Mouse (Mus musculus) CH12.LX (cell line): ENCODE data around the gene Hps6.

Source experiments
- CHD1 ChIP-seq: IDR thresholded peaks from 2 replicates; pipeline ENCODE4 v1.6.1; 2012; ENCODE audit warnings: low read depth, low read length, improper control_type of control experiment, inconsistent platforms
- CTCF ChIP-seq, 2 experiments: IDR thresholded peaks in 1 of 2; conservative IDR thresholded peaks in 1 of 2; 2 replicates each; pipeline ENCODE4 v1.5.1; 2011 to 2012; ENCODE audit warnings: low read depth in 2 of 2, low read length in 2 of 2, improper control_type of control experiment in 1 of 2, inconsistent platforms in 1 of 2, mild to moderate bottlenecking in 1 of 2, moderate library complexity in 1 of 2
- IRF4 ChIP-seq: IDR thresholded peaks from 2 replicates; pipeline ENCODE4 v1.6.1; 2014; ENCODE audit warnings: low read depth, mild to moderate bottlenecking, inconsistent platforms, low read length, improper control_type of control experiment
- MEF2A ChIP-seq: IDR thresholded peaks from 2 replicates; pipeline ENCODE4 v1.6.1; 2014; ENCODE audit warnings: low read depth, mild to moderate bottlenecking, inconsistent platforms, low read length, improper control_type of control experiment, borderline replicate concordance
- POLR2A ChIP-seq: IDR thresholded peaks from 2 replicates; pipeline ENCODE4 v1.6.1; 2011; ENCODE audit warnings: low read depth, mild to moderate bottlenecking, improper control_type of control experiment, low read length
- RAD21 ChIP-seq: IDR thresholded peaks from 2 replicates; pipeline ENCODE4 v1.6.1; 2011; ENCODE audit warnings: low read depth, mild to moderate bottlenecking, low read length, improper control_type of control experiment, moderate library complexity

DNA sequence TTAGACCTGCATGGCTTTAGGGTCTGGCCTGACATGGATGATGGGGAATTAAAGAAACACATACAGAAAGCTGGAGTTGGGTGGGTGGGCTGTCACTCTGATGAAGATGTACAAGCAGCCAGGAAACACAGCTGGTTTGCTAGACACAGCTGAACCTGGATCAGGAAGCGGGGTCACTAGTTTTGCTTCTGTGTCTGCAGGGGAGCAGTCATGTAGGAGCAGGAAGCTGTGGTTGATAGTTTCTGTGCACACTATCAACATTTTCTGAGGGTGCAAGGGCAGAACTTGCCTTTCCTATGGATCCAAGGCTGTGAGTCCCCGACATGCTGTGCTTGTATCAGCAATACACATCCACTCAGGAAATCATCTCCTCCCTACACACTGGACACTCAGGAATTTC lies 47.2 kb downstream of the Hps6 start:
- TF ChIP-seq MEF2A (no peak), IRF4 (no peak), POLR2A (no peak), CTCF (conservative IDR thresholded peaks at IDR 0.05 in 1 of 2, IDR thresholded peaks at IDR 0.05 in 1 of 2; ENCODE audit: low read depth in 2 of 2, low read length in 2 of 2) (no peak), RAD21 (no peak), CHD1 (no peak)
